Mouse (Mus musculus) A20 (cell line): ENCODE measurements around the gene Wdr59.

ENCODE experiments used
- DNase-seq: peaks from one replicate; pipeline ENCODE4 v3.0.0-alpha.2; 2011; ENCODE audit warnings: low read depth, low spot score

Gene Wdr59

DNA sequence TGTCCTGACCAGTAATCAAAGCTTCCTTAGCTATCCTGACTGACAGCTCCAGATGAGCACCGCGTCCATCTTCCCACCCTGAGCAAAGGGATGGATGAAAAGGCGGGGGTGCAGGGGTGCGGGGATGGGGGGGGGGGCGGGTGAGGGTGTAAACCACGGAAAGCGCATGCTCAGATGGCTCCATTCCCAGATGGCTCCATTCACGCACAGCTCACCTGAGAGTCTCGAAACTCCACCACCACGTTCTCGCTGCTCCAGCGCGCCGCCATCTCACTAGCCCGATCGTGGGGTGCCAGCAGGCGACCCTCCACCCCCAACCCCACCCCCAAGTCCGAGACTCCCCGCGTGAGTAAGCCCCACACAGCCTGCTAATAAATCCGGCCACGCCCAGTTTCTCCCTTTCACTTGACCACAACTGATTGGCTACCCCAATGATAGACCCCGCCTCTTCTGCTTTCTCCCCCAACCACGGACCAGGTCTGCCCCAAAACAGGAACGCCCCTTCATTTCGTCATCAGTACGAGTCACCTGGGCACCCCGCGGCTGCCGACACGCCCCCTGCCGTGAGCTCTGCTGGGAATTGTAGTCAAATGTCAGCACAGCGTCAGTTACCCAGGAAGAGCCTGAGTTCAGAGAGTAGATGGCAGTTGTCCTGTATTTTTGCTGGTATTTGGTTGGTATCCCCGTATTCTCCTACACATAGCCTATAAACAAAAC is at the start of gene Wdr59:
Gene Wdr59 (minus strand): TSS at position 380 of the 717 bp plus-strand sequence.
- peak; percentile 100 for DNase-seq

DNA sequence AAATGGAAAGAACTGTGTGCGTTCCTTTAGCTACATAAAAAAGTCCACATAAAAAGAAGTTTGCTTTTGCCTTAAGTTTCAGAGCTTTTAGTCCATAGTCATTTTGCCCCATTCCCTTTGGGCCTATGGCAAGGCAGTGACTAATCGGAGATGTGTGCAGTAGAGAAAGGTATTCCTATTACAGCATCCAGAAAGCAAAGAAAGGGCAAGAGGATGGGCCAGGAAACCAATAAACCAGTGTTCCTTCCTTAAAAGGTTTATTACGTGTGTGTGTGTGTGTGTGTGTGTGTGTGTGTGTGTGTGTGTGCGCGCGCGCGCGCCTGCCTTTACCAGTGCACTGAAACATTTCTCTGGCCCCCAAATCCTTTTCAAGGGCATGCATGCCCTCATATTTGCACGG is 49.8 kb upstream of the Wdr59 start:
- peak; percentile 30 for DNase-seq

GRCm38 (mm10) chr8:111570432-111570831 is 48.5 kb upstream of the Wdr59 start:
- DNase-seq, result peak; percentile 80

DNA sequence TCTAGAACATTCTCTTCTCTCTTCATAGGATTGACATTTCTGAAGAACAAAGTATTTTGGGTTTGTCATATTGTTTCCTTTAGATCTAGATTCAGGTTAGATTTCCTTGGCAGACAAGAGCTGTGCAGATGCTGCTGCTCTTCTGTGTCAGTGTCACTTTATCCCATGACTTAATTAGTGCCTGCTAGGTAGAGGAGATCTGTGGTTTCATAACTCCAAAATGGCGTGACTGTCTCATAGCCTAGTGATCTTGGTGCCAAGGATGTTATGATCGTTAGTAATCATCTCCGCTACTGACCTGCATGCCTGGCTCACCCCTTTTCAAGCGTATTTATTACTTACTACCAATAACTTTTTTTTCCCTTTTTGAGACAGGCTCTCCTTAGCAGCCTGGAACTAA is 48.0 kb upstream of the Wdr59 start:
- DNase-seq, result no peak

DNA sequence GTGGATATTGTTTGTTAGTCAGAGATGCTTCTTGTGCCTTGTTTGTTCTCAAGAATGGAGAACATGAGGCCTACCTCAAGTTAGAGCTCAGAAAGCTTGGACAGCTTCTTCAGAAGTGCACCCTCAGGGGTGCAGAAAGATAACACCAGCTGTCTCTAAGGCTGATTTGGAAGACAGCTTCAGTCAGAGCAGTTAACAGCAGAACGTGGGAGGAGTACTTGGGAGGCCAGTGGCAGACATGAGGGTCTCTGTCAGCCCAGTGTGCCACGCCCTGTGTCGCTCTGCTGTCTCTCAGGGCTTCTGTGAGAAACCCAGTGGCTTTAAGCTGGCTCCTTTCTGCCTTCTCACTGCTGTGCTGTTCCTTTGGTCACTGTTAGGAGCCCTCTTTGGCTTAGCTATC is 46.1 kb upstream of the Wdr59 start:
- DNase-seq, result no peak

- no peak for DNase-seq
Measured at GRCm38 (mm10) chr8:111567571-111567970, 45.7 kb upstream of the Wdr59 start.

DNA sequence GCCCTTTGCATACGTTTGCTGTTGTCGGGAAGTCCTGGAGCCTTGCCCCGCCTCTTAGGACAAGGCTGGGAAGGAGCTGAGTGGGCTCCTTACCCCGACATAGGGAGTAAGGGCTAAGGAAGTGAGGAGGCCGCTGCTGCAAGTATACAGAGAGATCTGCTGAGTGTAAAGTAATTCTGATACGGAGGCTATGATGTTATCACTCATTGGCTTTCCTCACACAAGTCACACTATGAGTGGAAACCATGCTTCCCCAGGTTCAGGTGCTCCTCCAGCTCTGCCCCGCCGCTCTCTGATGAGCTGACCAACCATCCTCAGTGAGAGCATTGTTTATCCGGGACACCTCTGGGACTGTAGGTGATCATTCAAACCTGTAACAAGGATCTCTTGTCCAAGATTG is 44.4 kb upstream of the Wdr59 start:
- no peak for DNase-seq

- no peak for DNase-seq
Measured at GRCm38 (mm10) chr8:111565784-111566191, 43.9 kb upstream of the Wdr59 start.

DNA sequence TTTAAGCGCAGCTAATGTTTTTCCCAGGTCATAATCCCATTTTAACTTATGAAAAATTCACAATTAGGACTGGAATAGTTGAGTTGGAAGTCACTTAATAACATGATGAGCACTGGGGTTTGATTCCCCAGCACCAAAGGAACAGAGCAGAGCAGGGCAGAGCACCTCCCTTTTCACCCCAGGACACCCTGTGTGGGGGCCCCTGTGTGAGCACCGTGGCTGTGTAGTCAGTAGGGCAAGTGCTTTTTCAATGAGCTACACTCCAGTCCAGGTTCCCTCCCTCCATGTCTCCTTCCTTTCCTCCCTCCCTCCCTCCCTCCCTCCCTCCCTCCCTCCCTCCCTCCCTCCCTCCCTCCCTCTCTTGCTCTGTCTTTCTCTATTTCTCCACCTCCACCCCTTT is 42.2 kb upstream of the Wdr59 start:
- DNase-seq, result no peak

GRCm38 (mm10) chr8:111563687-111564086 is 41.8 kb upstream of the Wdr59 start:
- no peak for DNase-seq

DNA sequence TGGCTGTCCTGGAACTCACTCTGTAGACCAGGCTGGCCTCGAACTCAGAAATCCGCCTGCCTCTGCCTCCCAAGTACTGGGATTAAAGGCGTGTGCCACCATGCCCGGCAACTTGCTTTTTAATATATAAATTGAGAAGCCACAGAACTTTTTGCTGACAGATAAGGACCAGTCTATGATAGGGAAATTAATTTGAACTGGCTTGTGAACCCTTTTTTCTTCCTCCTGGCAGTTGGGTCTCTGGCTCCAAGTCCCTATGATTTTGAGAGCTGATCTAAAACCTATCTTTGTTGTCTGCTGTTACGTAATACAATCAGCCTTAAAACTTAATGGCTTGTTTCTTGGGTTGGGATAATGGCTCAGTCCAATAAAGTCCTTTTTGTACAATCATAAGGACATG is 41.2 kb upstream of the Wdr59 start:
- DNase-seq, result no peak

DNA sequence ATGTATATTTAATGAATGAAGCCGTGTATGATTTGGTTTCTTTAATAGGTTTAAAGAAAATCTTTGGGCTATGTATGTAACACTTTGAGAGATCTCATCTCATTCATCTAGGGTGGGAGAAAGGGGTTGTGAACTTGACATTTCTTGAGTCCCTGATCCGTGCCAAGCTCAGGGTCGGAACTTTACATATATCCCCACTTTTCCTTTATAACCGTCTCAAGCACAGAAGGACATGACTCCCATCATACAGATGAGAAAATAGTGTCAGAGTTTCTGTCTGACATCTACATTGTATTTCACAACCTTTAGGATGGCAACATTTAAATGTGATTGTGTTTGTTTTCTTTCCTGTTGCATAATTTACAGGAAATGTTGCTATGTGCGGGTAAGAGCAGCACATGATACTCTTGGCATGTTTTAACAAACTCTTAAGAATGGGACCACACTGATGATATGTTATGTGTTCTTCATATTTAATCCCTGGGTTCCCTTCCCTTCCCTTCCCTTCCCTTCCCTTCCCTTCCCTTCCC is 40.4 kb upstream of the Wdr59 start:
- no peak for DNase-seq

DNA sequence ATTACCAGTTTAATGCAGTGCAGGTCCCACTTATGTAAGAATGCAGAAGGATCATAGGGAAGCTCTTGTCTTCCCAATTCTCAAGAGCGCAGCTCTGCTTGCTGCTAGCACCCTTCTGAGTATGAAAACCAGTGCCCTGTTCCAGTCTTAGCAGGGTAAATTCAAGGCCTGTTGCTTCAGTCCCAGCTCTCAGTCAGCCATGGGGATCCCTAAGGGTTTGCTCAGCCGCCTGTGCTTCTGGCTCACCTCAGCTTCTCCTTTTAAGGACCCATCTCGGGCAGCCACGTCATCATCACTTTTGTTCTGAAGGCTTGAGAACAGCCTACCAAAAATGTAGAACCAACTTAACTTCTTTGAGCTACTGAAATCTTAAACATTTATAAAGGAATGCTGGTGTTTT is 39.9 kb upstream of the Wdr59 start:
- no peak for DNase-seq

DNA sequence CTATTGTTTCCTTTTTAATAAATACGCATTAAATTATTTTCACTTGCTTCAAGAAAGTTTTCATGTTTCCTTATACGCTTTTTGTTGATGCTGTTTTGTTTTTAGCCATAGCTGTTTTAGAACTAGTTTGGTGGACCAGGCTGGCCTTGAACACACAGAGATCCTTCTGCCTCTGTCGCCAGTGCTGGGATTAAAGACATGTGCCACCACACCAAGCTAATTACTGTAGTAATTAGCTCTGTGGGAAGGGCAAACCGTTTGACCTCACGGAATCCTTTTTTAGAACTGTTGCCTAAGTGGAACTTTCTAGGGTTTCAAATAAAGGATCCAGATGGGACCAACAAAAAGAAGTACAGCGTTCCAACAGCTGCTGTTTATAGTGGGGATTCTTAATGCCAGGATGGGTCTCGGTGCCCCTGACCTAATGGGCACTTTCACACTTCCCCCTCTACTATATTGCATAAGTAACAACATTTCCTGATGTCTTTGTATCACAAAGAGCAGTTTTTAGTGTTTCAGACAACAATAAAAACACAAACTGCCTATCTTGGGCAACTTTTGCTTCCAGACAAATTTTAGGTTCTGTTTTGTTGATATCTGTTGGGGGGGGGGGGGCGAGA is 29.7 kb upstream of the Wdr59 start:
- DNase-seq, result no peak

DNA sequence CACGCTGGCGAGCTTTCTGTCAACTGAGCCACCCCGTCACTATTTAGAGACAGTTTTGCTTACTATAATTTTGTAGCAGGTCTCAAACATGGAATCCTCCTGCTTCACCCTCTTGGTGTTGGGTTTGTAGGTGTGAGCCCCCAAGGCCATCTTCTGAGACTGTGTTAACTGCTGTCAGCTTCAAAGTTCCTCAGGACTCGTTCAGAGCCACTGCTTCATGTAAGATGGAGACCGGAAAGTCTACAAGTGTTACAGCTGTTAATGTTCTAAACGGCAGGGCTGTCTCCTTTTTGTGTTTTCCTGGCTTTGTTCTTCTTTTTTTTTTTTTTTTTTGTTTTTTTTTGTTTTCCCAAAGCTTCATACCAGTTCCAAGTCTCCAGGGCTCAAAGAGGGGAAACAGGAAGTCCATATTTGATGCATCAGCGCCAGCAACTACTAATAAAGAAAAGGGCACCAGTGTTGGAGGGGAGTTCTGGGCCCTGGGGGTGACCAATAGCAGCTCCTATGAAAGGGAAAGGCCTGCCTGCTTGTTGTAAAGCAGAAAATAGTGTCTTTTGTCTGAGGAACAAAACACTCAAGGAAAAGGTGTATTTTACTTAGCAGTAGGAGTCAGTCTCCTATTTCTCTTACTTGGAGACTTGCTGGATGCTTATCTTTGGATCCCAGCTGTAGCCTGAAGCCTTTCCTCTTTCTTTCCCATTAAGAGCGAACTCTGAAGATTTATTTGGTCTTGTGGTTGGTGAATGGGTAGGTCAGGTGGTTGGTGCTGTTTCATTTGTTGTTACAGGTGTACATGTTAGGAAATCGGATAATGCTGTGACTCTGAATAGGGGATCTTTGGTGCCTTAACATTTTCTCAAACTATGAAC is 28.3 kb upstream of the Wdr59 start:
- no peak for DNase-seq

- DNase-seq, result no peak
Measured at GRCm38 (mm10) chr8:111548201-111548600, 26.3 kb upstream of the Wdr59 start.

- no peak for DNase-seq
Measured at GRCm38 (mm10) chr8:111547144-111547543, 25.3 kb upstream of the Wdr59 start.

DNA sequence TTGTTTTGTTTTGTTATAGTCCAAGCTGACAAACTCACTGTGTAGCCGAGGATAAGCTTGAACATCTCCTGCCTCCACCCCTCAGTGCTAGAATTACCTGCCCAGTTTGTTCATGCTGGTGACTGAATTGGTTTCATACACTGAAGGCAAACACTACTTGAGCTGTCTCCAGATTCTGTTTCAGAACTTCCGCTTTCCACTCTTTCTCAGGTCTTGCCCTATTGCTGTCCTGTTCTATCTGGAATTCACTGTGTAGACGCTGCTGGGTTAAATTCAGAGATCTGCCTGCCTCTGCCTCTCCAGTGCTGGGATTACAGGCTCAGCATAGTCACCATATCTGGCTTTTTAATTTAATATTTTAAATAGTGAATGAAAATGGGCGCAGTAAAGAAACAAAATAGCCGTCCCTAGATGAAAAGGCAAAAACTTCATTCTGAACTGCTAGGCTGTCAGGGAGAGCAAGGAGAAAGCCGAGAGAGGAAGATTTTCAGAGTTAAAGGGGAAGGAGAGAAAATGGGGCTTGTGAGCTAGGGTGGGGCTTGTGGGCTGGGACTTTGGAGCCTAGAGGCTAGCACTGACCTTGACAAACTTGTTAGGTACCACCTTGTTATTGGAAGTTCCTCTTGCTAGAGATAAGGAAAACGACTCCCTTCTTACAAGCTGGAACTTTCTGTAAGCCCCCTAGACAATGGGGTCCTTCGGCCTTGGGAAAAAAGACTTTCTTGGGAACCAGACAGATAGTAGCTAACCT is 23.7 kb upstream of the Wdr59 start:
- DNase-seq, result no peak

DNA sequence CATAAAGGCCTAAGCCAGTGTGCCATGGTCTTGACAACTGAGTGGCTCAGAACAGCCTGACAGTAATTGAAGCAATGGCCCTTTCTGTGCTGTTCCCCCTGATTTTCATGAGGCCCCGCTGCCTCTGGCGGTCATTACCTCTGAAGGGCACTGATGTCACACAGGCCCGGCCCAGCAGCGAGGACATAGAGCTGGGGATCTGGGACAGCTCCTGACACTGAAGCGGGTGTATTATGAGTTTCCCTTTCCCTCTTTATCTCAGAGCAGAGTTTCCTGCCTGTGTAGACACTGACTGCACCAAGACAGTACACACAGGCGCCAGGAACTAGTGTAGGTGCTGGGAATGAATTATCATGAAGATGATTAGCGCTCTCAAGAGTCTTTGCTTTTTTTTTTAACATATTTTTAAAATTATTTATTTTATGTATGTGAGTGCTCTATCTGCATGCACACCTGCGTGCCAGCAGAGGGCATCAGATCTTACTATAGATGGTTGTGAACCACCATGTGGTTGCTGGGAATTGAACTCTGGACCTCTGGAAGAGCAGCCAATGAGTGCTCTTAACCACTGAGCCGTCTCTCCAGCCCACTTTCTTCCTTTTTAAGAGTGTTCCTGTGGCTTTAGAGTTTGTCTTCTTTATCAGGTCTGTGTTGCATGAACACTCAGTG is 22.0 kb upstream of the Wdr59 start:
- no peak for DNase-seq

GRCm38 (mm10) chr8:111539422-111540076 is 17.7 kb upstream of the Wdr59 start:
- no peak for DNase-seq

- no peak for DNase-seq
Measured at GRCm38 (mm10) chr8:111538194-111538593, 16.3 kb upstream of the Wdr59 start.
